Mouse (Mus musculus) cerebellum, postnatal 4 days (tissue): ENCODE results near the gene Abca13.

Experiments used
- DNase-seq, 2 experiments: peaks; one replicate each; pipeline ENCODE4 v3.0.0; 2022; ENCODE audit warnings: low spot score in 2 of 2, mixed read lengths in 1 of 2

Gene Abca13

GRCm38 (mm10) chr11:9531715-9532114 lies 340.0 kb downstream of the Abca13 start:
- DNase-seq, result no peak

- no peak for DNase-seq
Observed at GRCm38 (mm10) chr11:9533189-9533588, 341.4 kb downstream of the Abca13 start.

GRCm38 (mm10) chr11:9533658-9534202 lies 342.0 kb downstream of the Abca13 start:
- DNase-seq, result no peak

- DNase-seq, result no peak
Observed at GRCm38 (mm10) chr11:9536811-9537210, 345.1 kb downstream of the Abca13 start.

- DNase-seq, result no peak
Observed at GRCm38 (mm10) chr11:9538328-9538727, 346.6 kb downstream of the Abca13 start.

- DNase-seq, result no peak
Observed at GRCm38 (mm10) chr11:9560026-9560425, 368.3 kb downstream of the Abca13 start.

GRCm38 (mm10) chr11:9568302-9568701 lies 376.6 kb downstream of the Abca13 start:
- no peak for DNase-seq

- no peak for DNase-seq
Observed at GRCm38 (mm10) chr11:9570319-9570718, 378.6 kb downstream of the Abca13 start.

GRCm38 (mm10) chr11:9574894-9575293 lies 383.2 kb downstream of the Abca13 start:
- DNase-seq, result no peak

- no peak for DNase-seq
Observed at GRCm38 (mm10) chr11:9591757-9592316, 400.1 kb downstream of the Abca13 start.

- no peak for DNase-seq
Observed at GRCm38 (mm10) chr11:9597299-9597698, 405.6 kb downstream of the Abca13 start.

GRCm38 (mm10) chr11:9601096-9601495 lies 409.4 kb downstream of the Abca13 start:
- no peak for DNase-seq

- no peak for DNase-seq
Observed at GRCm38 (mm10) chr11:9602137-9602536, 410.4 kb downstream of the Abca13 start.

GRCm38 (mm10) chr11:9608249-9608648 lies 416.5 kb downstream of the Abca13 start:
- DNase-seq, result no peak

- no peak for DNase-seq
Observed at GRCm38 (mm10) chr11:9609075-9609474, 417.3 kb downstream of the Abca13 start.

GRCm38 (mm10) chr11:9616133-9616532 lies 424.4 kb downstream of the Abca13 start:
- no peak for DNase-seq

- no peak for DNase-seq
Observed at GRCm38 (mm10) chr11:9616665-9617064, 424.9 kb downstream of the Abca13 start.

- no peak for DNase-seq
Observed at GRCm38 (mm10) chr11:9619986-9620385, 428.2 kb downstream of the Abca13 start.

- DNase-seq, result no peak
Observed at GRCm38 (mm10) chr11:9622888-9623287, 431.1 kb downstream of the Abca13 start.

- no peak for DNase-seq
Observed at GRCm38 (mm10) chr11:9624753-9625152, 433.0 kb downstream of the Abca13 start.

- no peak for DNase-seq
Observed at GRCm38 (mm10) chr11:9625812-9626211, 434.1 kb downstream of the Abca13 start.

- no peak for DNase-seq
Observed at GRCm38 (mm10) chr11:9647272-9647671, 455.5 kb downstream of the Abca13 start.

- DNase-seq, result no peak
Observed at GRCm38 (mm10) chr11:9647991-9648390, 456.2 kb downstream of the Abca13 start.
